Mouse (Mus musculus) intestine, embryonic 15.5 days (tissue): ENCODE data around the gene Tfe3. TPM values are rescaled to one million over a fixed set of nuclear protein-coding genes. Genes with fewer than 3 reads are reported as not detected.

Experiments
- ATAC-seq: fragments of 200-750 bp; cut with Nextera tagmentation; 2 replicates; pipeline ENCODE4 v1.8.0; 2017; ENCODE audit warnings: moderate TSS enrichment, moderate library complexity
- H3K27ac ChIP-seq: fragments of 300-500 bp; sonication (generic); 2 replicates; pipeline ENCODE4 v1.5.1; 2015; ENCODE audit warnings: mild to moderate bottlenecking, inconsistent platforms
- H3K27me3 ChIP-seq: fragments of 300-500 bp; sonication (generic); replicated peaks from 2 replicates; pipeline ENCODE4 v1.6.1; 2015; ENCODE audit warnings: inconsistent platforms
- H3K36me3 ChIP-seq: fragments of 300-500 bp; sonication (generic); 2 replicates; pipeline ENCODE4 v1.6.1; 2015; ENCODE audit warnings: inconsistent platforms
- H3K4me1 ChIP-seq: fragments of 300-500 bp; sonication (generic); replicated peaks from 2 replicates; pipeline ENCODE4 v1.6.1; 2015; ENCODE audit warnings: inconsistent platforms
- H3K4me2 ChIP-seq: fragments of 300-500 bp; sonication (generic); replicated peaks from 2 replicates; pipeline ENCODE4 v1.6.1; 2015; ENCODE audit warnings: mild to moderate bottlenecking, inconsistent platforms
- H3K4me3 ChIP-seq: fragments of 300-500 bp; sonication (generic); replicated peaks from 2 replicates; pipeline ENCODE4 v1.5.1; 2015; ENCODE audit warnings: inconsistent platforms
- H3K9ac ChIP-seq: fragments of 300-500 bp; sonication (generic); 2 replicates; pipeline ENCODE4 v1.6.1; 2015; ENCODE audit warnings: inconsistent platforms
- H3K9me3 ChIP-seq: fragments of 300-500 bp; sonication (generic); 2 replicates; pipeline ENCODE4 v1.6.1; 2016; ENCODE audit warnings: inconsistent platforms
- WGBS: fragments of 180-500 bp; shearing (Covaris S2); methylation state at CpG from one replicate; pipeline ENCODE4 v1.1.7; 2015; 5-methylcytosine and 5-hydroxymethylcytosine counted together
- polyA plus RNA-seq: library from polyadenylated mRNA; unstranded; fragments of >200 nt; fragmentation: Nextera tagmentation; extraction: Ambion mirVana; gene quantifications from 2 replicates; pipeline ENCODE4 v1.2.1, GENCODE M21; 2015

The Tfe3 gene
- polyA plus RNA-seq, 1 experiment from 2014 or later, result 23.0 TPM

GRCm38 (mm10) chrX:7763631-7764393 lies 1.5 kb downstream of the Tfe3 start:
- Histone ChIP-seq H3K4me3 (peak overlapping the region; percentile 62), H3K4me1 (peaks cover 7% of the 10 kb centered on the region; the same call in 1 of the 2 replicates), H3K9me3 (no peaks in the 10 kb centered on the region), H3K27ac (peak overlapping the region; percentile 48; the same call in 1 of the 2 replicates), H3K4me2 (peak overlapping the region; percentile 68), H3K36me3 (no peaks in the 10 kb centered on the region), H3K27me3 (no peaks in the 10 kb centered on the region), H3K9ac (peak overlapping the region; percentile 69; the same call in 1 of the 2 replicates)
- 14% methylated on average over 22 of the region's 22 CpGs for WGBS
- ATAC-seq, result peak; percentile 7; the same call in 1 of the 2 replicates

GRCm38 (mm10) chrX:7764657-7765280 lies 2.4 kb downstream of the Tfe3 start:
- Histone ChIP-seq H3K9me3 (no peaks in the 10 kb centered on the region), H3K27me3 (no peaks in the 10 kb centered on the region), H3K4me3 (peak overlapping the region; percentile 62), H3K27ac (no peak overlapping the region), H3K9ac (no peak overlapping the region), H3K4me2 (peak overlapping the region; percentile 68), H3K36me3 (no peaks in the 10 kb centered on the region), H3K4me1 (peaks cover 7% of the 10 kb centered on the region; the same call in 1 of the 2 replicates)
- no peak for ATAC-seq
- 30% methylated on average over 9 of the region's 9 CpGs for WGBS

GRCm38 (mm10) chrX:7765281-7765670 lies 2.9 kb downstream of the Tfe3 start:
- H3K27me3 ChIP-seq, result no peaks in the 10 kb centered on the region
- no peaks in the 10 kb centered on the region for H3K36me3 ChIP-seq
- peak overlapping the region; percentile 18 for H3K4me3 ChIP-seq
- H3K4me1 ChIP-seq, result peaks cover 7% of the 10 kb centered on the region; the same call in 1 of the 2 replicates
- no peak overlapping the region for H3K9ac ChIP-seq
- ATAC-seq, result no peak
- H3K27ac ChIP-seq, result no peak overlapping the region
- H3K9me3 ChIP-seq, result no peaks in the 10 kb centered on the region
- peak overlapping the region; percentile 68 for H3K4me2 ChIP-seq
- WGBS, result 28% methylated on average over 13 of the region's 13 CpGs

- no peaks in the 10 kb centered on the region for H3K9me3 ChIP-seq
- peaks cover 2% of the 10 kb centered on the region; the same call in 1 of the 2 replicates for H3K36me3 ChIP-seq
- ATAC-seq, result peak; percentile 72
- H3K27me3 ChIP-seq, result no peaks in the 10 kb centered on the region
- WGBS, result 13% methylated on average over 11 of the region's 11 CpGs
- H3K4me2 ChIP-seq, result peak overlapping the region; percentile 68
- no peak overlapping the region for H3K27ac ChIP-seq
- peaks cover 7% of the 10 kb centered on the region; the same call in 1 of the 2 replicates for H3K4me1 ChIP-seq
- H3K9ac ChIP-seq, result no peak overlapping the region
- H3K4me3 ChIP-seq, result peak overlapping the region; percentile 18; the same call in 1 of the 2 replicates
These were observed 3.4 kb downstream of the Tfe3 start for GRCm38 (mm10) chrX:7765764-7766163.

- Histone ChIP-seq H3K9ac (no peak overlapping the region), H3K4me1 (peaks cover 5% of the 10 kb centered on the region; the same call in 1 of the 2 replicates), H3K4me2 (no peak overlapping the region), H3K27me3 (no peaks in the 10 kb centered on the region), H3K4me3 (no peak overlapping the region), H3K36me3 (peaks cover 2% of the 10 kb centered on the region; the same call in 1 of the 2 replicates), H3K27ac (no peak overlapping the region), H3K9me3 (no peaks in the 10 kb centered on the region)
- ATAC-seq, result no peak
- WGBS, result 82% methylated on average over 7 of the region's 7 CpGs
These were observed 7.1 kb downstream of the Tfe3 start for GRCm38 (mm10) chrX:7769302-7770017.

GRCm38 (mm10) chrX:7772766-7773165 lies 10.4 kb downstream of the Tfe3 start:
- Histone ChIP-seq H3K36me3 (peaks cover 2% of the 10 kb centered on the region; the same call in 1 of the 2 replicates), H3K9ac (no peak overlapping the region), H3K4me1 (no peaks in the 10 kb centered on the region), H3K9me3 (no peaks in the 10 kb centered on the region), H3K27me3 (no peaks in the 10 kb centered on the region), H3K27ac (no peak overlapping the region), H3K4me3 (no peak overlapping the region), H3K4me2 (no peak overlapping the region)
- no peak for ATAC-seq
- WGBS, result 60% methylated on average over 2 of the region's 2 CpGs

GRCm38 (mm10) chrX:7775501-7776205 lies 13.3 kb downstream of the Tfe3 start:
- Histone ChIP-seq H3K9ac (no peak overlapping the region), H3K27me3 (no peaks in the 10 kb centered on the region), H3K9me3 (no peaks in the 10 kb centered on the region), H3K4me3 (no peak overlapping the region), H3K4me1 (no peaks in the 10 kb centered on the region), H3K36me3 (peaks cover 1% of the 10 kb centered on the region; the same call in 1 of the 2 replicates), H3K27ac (no peak overlapping the region), H3K4me2 (no peak overlapping the region)
- ATAC-seq, result no peak
- WGBS, result 72% methylated on average over 9 of the region's 9 CpGs

GRCm38 (mm10) chrX:7776329-7777082 lies 14.1 kb downstream of the Tfe3 start:
- 50% methylated on average over 8 of the region's 8 CpGs for WGBS
- peak; percentile 71 for ATAC-seq
- Histone ChIP-seq H3K27ac (no peak overlapping the region), H3K4me1 (no peaks in the 10 kb centered on the region), H3K36me3 (no peaks in the 10 kb centered on the region), H3K4me3 (no peak overlapping the region), H3K4me2 (no peak overlapping the region), H3K9me3 (no peaks in the 10 kb centered on the region), H3K9ac (no peak overlapping the region), H3K27me3 (no peaks in the 10 kb centered on the region)

- Histone ChIP-seq H3K9ac (no peak overlapping the region), H3K9me3 (no peaks in the 10 kb centered on the region), H3K4me2 (no peak overlapping the region), H3K27me3 (no peaks in the 10 kb centered on the region), H3K36me3 (no peaks in the 10 kb centered on the region), H3K4me3 (no peak overlapping the region), H3K27ac (no peak overlapping the region), H3K4me1 (no peaks in the 10 kb centered on the region)
- peak; percentile 52; the same call in 1 of the 2 replicates for ATAC-seq
- WGBS, result 65% methylated on average over 7 of the region's 7 CpGs
These were observed 16.3 kb downstream of the Tfe3 start for GRCm38 (mm10) chrX:7778450-7779244.

GRCm38 (mm10) chrX:7779294-7779693 lies 16.9 kb downstream of the Tfe3 start:
- ATAC-seq, result no peak
- Histone ChIP-seq H3K4me2 (no peak overlapping the region), H3K27ac (no peak overlapping the region), H3K4me1 (no peaks in the 10 kb centered on the region), H3K4me3 (no peak overlapping the region), H3K9me3 (no peaks in the 10 kb centered on the region), H3K9ac (no peak overlapping the region), H3K27me3 (no peaks in the 10 kb centered on the region), H3K36me3 (no peaks in the 10 kb centered on the region)
- WGBS, result 19% methylated on average over 3 of the region's 3 CpGs
